Mouse (Mus musculus) brain, embryonic 14.5 days (tissue): Measurements from ENCODE around the gene Ankrd13a. TPM values are rescaled to one million over a fixed set of nuclear protein-coding genes. Genes with fewer than 3 reads are reported as not detected.
A peak's percentile ranks its signal among the peaks of the same experiment; 100 is the strongest.

Source experiments
- DNase-seq: peaks from one replicate; pipeline ENCODE4 v3.0.0-alpha.2; 2011; ENCODE audit warnings: low read depth
- CTCF ChIP-seq: fragments of 200-500 bp; IDR thresholded peaks from 2 replicates; pipeline ENCODE4 v1.5.1; 2012; ENCODE audit warnings: inconsistent platforms, mild to moderate bottlenecking, moderate library complexity, borderline replicate concordance; ENCODE audit not compliant: insufficient read depth, insufficient read length; ENCODE audit errors: extremely low read depth
- POLR2A ChIP-seq: fragments of 200-500 bp; IDR thresholded peaks from 2 replicates; pipeline ENCODE4 v1.6.1; 2012; ENCODE audit warnings: mild to moderate bottlenecking, inconsistent platforms, borderline replicate concordance; ENCODE audit not compliant: poor library complexity, insufficient read depth, insufficient read length, severe bottlenecking; ENCODE audit errors: extremely low read depth
- polyA plus RNA-seq: library from polyadenylated mRNA; depleted of rRNA; stranded (reverse); fragments of >200 nt; gene quantifications from 2 replicates; pipeline ENCODE4 v1.2.3, GENCODE M21; 2012

The Ankrd13a gene
- polyA plus RNA-seq, 1 experiment, result 58.6 TPM

GRCm38 (mm10) chr5:114743697-114744090, 30.8 kb upstream of the Ankrd13a start:
- no peak for DNase-seq
- TF ChIP-seq CTCF, result no peak
- no peak for TF ChIP-seq POLR2A

GRCm38 (mm10) chr5:114745581-114745980, 28.9 kb upstream of the Ankrd13a start:
- no peak for DNase-seq
- TF ChIP-seq POLR2A (no peak), CTCF (no peak)

GRCm38 (mm10) chr5:114746886-114747285, 27.6 kb upstream of the Ankrd13a start:
- no peak for TF ChIP-seq CTCF
- TF ChIP-seq POLR2A, result no peak
- DNase-seq, result no peak

GRCm38 (mm10) chr5:114747521-114747920, 27.0 kb upstream of the Ankrd13a start:
- TF ChIP-seq POLR2A, result no peak
- no peak for TF ChIP-seq CTCF
- DNase-seq, result no peak

GRCm38 (mm10) chr5:114750325-114750724, 24.2 kb upstream of the Ankrd13a start:
- TF ChIP-seq POLR2A (no peak), CTCF (no peak)
- no peak for DNase-seq

GRCm38 (mm10) chr5:114752397-114752796, 22.1 kb upstream of the Ankrd13a start:
- TF ChIP-seq POLR2A, result no peak
- TF ChIP-seq CTCF, result no peak

GRCm38 (mm10) chr5:114753384-114753783, 21.1 kb upstream of the Ankrd13a start:
- TF ChIP-seq POLR2A (no peak), CTCF (no peak)

More at GRCm38 (mm10) chr5:114752397-114752796, 22.1 kb upstream of the Ankrd13a start:
- no peak for DNase-seq

GRCm38 (mm10) chr5:114759536-114760090, 14.9 kb upstream of the Ankrd13a start:
- no peak for DNase-seq
- TF ChIP-seq CTCF, result no peak
- TF ChIP-seq POLR2A, result no peak

More at GRCm38 (mm10) chr5:114753384-114753783, 21.1 kb upstream of the Ankrd13a start:
- DNase-seq, result peak; percentile 59

GRCm38 (mm10) chr5:114761980-114762379, 12.5 kb upstream of the Ankrd13a start:
- DNase-seq, result no peak
- TF ChIP-seq CTCF (no peak), POLR2A (no peak)

GRCm38 (mm10) chr5:114764812-114765735, 9.4 kb upstream of the Ankrd13a start:
- TF ChIP-seq POLR2A, result no peak
- TF ChIP-seq CTCF, result 0 out of 2 replicates have a peak, but pooled peaks have one; percentile 11
- peak; percentile 29 for DNase-seq

- DNase-seq, result no peak
- TF ChIP-seq CTCF, result no peak
These were observed 7.8 kb upstream of the Ankrd13a start for GRCm38 (mm10) chr5:114766686-114767085.

GRCm38 (mm10) chr5:114767185-114767584, 7.3 kb upstream of the Ankrd13a start:
- TF ChIP-seq CTCF, result no peak
- no peak for TF ChIP-seq POLR2A
- no peak for DNase-seq

GRCm38 (mm10) chr5:114769786-114770185, 4.7 kb upstream of the Ankrd13a start:
- TF ChIP-seq POLR2A (no peak), CTCF (no peak)
- no peak for DNase-seq
